Mouse (Mus musculus) CH12.LX (cell line): ENCODE measurements around the gene Selenov.
A peak's percentile ranks its signal among the peaks of the same experiment; 100 is the strongest.

Experiments
- CHD2 ChIP-seq: IDR thresholded peaks from 2 replicates; pipeline ENCODE4 v1.6.1; 2011; ENCODE audit warnings: low read length, improper control_type of control experiment
- CTCF ChIP-seq, 2 experiments: IDR thresholded peaks in 1 of 2; conservative IDR thresholded peaks in 1 of 2; 2 replicates each; pipeline ENCODE4 v1.5.1; 2011 to 2012; ENCODE audit warnings: low read depth in 2 of 2, low read length in 2 of 2, improper control_type of control experiment in 1 of 2, inconsistent platforms in 1 of 2, mild to moderate bottlenecking in 1 of 2, moderate library complexity in 1 of 2
- ELF1 ChIP-seq: IDR thresholded peaks from 2 replicates; pipeline ENCODE4 v1.6.1; 2014; ENCODE audit warnings: low read depth, mild to moderate bottlenecking, inconsistent platforms, low read length, improper control_type of control experiment
- EP300 ChIP-seq: IDR thresholded peaks from 2 replicates; pipeline ENCODE4 v1.6.1; 2011; ENCODE audit warnings: low read length, improper control_type of control experiment
- HCFC1 ChIP-seq: IDR thresholded peaks from 2 replicates; pipeline ENCODE4 v1.6.1; 2012; ENCODE audit warnings: low read depth, mild to moderate bottlenecking, inconsistent platforms, low read length, improper control_type of control experiment
- MXI1 ChIP-seq: IDR thresholded peaks from 2 replicates; pipeline ENCODE4 v1.6.1; 2011; ENCODE audit warnings: mild to moderate bottlenecking, low read depth, low read length, improper control_type of control experiment
- POLR2A ChIP-seq: IDR thresholded peaks from 2 replicates; pipeline ENCODE4 v1.6.1; 2011; ENCODE audit warnings: low read depth, mild to moderate bottlenecking, improper control_type of control experiment, low read length
- TBP ChIP-seq: conservative IDR thresholded peaks from 2 replicates; pipeline ENCODE4 v1.6.1; 2011; ENCODE audit warnings: low read depth, low read length, improper control_type of control experiment
- USF2 ChIP-seq: conservative IDR thresholded peaks from 2 replicates; pipeline ENCODE4 v1.6.1; 2011; ENCODE audit warnings: low read depth, low read length, improper control_type of control experiment

DNA sequence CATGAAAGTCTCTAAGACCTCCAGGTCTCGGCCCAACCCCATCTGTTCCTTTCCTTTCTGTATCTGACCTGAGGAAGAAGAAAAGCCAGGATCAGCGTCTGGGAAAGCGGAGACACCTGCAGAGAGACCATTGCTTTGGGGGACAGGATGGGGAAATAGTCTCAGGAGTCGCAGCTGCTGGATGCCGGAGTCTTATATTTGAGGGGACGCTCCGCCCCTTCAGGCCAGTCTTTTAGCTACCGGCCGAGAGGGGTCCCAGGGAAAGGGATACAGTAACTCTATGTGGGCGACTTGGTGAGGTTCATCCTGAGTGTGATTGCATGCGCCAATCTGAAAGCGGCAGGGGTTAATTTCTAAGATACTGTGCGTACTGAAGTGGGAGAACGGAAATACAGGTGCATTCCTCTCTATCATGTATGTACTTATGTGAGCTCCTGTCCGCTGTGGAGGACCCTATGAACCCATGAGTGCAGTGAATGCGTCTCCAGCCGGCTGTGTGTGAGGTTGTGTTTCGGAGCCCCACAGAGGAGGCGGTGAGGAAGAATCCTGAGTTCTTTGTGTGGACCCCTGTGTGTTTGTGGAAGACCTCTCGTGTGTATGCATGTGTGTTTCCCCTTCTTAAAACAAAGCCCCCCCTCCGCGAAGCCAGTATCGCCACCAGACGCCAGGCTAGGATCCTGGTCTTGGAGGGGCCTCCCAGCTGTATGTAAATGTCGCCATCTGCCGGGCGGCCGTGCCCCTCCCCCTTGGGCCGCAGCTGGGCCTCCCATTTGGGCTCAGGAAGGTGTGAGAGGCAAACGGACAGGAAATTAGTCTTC is 10.8 kb upstream of the Selenov start, which contains the start of gene Dll3:
- TF ChIP-seq CTCF (conservative IDR thresholded peaks at IDR 0.05 in 1 of 2, IDR thresholded peaks at IDR 0.05 in 1 of 2; ENCODE audit: low read depth in 2 of 2, low read length in 2 of 2) (peak in 1 of 2 experiments; percentile 68; a peak in 2 of 4 replicates), POLR2A (no peak), CHD2 (peak; percentile 76), HCFC1 (no peak), TBP (no peak), EP300 (peak; percentile 41; the same call in 1 of the 2 replicates), MXI1 (0 out of 2 replicates have a peak, but pooled peaks have one; percentile 29), ELF1 (peak; percentile 37; the same call in 1 of the 2 replicates), USF2 (no peak)
